Mouse (Mus musculus): ENCODE data around the gene Xpot.
A peak's percentile ranks its signal among the peaks of the same experiment; 100 is the strongest.

The Xpot gene

GRCm38 (mm10) chr10:121622431-121622830 lies 3.7 kb downstream of the Xpot start:
- DNase-seq (ENCODE audit: low spot score): no peak

GRCm38 (mm10) chr10:121615935-121616334 lies 10.2 kb downstream of the Xpot start:
- DNase-seq (ENCODE audit: low spot score): peak; percentile 66

DNA sequence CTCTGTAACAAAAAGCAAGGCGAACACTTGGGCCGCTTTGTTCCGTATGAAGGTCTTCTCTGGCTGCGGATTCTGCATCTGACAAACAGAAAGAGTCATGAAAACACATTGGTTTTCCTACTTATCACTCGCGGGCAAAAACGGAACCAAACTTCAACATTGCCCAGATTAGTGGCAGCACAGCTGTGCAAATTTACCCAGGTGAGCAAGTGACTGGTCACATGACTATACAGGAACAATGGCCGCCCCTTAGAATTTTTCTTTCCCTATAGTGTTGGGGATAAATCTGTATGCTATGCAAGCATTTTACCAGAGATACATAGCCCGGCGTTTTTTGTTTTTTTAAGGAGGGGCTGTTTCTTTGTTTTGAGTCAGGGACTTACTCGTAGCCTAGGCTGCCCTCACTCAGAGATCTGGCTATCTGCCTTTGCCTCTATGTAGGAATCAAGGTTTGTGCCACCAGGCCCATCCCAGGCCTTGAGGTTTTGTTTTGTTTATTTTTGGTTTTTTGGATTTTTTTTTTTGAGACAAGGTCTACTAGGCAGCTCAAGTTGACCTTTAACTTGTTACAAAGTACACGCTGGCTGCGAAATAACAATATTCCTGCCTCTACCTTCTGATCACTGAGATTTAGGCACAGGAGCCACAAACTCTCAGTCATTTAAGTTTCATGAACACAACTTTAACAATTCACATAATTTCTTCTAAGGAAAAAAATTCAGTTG lies 10.8 kb downstream of the Xpot start:
- peak; percentile 28 for DNase-seq (ENCODE audit: low spot score)

DNA sequence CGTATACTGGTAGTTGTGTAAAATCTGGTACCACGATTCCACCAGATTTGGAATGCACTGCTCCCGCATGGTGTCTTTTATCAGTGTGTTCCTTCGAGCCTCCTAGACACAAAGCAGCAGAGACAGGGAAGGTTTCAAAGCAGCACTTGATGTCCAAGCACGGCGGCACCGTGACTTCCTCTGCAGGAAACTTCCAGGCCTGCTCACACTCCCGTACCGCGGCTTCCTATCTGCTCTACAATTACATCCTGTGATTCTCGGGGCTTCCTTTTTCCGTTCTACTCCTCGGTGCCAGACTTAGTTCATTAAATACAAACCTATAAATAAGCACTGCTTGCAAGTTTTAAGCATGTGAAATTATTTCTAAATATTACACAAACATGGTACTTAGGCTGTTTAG lies 12.6 kb downstream of the Xpot start:
- no peak for DNase-seq (ENCODE audit: low spot score)

DNA sequence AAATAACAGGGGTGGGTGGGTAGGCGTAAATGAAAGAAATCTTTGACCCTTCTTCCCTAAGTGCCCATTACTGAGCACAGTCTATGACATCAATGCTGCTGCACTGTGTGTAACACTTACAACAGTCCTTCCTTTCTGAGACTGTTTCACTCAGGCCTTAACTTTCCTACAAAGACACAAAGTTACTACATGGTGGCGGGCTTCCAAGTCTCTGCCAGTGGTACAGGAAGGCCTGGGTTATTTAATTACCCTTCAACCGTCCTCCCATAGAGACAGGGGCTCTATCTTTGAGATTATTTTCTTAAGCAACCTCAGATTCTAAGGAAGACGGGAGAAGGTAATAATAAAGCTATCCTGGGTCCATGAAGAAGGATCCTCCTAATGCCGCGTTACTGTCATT lies 13.7 kb downstream of the Xpot start:
- DNase-seq (ENCODE audit: low spot score): no peak

GRCm38 (mm10) chr10:121611587-121611986 lies 14.5 kb downstream of the Xpot start:
- no peak for DNase-seq (ENCODE audit: low spot score)

DNA sequence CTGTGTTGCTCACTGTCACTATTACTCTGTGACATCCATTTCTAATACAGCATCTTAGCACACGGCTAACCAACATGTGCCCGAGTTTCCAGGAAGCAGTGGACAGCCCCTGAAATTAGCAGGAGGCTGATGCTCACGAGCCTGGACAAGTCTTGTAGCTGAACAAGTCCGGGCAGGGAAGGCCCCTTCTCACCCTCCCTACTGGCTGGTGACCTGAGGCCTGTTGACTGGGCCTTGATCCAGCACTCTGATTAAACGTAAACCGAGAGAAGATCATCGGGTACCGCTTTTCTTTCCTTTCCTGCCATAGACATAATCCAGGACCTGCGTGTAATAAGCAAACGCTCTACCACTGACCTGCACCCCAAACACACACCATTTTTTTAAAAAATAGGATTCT lies 18.0 kb downstream of the Xpot start:
- no peak for DNase-seq (ENCODE audit: low spot score)

- DNase-seq (ENCODE audit: low spot score): no peak
These were observed 21.3 kb downstream of the Xpot start for GRCm38 (mm10) chr10:121604632-121605344.

DNA sequence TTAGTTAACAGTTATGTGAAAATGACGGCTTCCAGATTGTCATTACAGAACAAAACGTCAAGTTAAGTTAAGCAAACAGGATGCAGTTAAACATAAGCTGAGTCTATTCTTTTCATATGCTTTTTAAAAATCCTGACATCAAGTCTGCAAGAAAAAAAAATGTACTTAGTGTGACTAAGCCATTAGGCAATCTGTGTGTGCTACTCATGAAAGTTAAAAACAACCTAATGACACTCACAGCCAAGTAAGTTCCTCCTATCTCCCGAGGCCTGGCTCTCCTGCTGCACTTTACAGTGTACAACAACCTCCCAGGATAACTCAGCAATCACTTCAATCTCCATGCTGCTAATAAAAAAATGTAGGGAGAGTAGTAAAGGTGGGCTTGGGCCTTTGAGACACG lies 22.6 kb downstream of the Xpot start:
- no peak for DNase-seq (ENCODE audit: low spot score)

DNA sequence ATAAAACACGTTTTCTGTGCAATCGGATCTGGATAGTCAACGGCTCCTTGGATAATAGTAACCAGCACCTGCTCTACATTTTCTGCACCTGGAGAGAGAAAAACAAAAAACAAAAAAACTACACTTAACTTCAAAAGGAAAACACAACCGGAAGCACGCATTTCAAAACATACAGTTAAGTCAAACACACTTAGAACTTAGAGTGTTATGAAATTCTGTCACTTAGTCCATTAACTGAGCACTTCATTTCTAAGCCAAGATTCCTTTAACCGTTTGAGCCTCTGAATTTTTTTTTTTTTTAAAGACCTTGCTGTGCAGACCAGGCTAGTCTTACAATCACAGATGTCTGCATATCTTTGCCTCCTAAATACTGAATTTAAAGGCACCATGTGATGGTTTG lies 24.9 kb downstream of the Xpot start:
- DNase-seq (ENCODE audit: low spot score): no peak

GRCm38 (mm10) chr10:121596580-121596979 lies 29.6 kb downstream of the Xpot start:
- DNase-seq (ENCODE audit: low spot score): no peak

- no peak for DNase-seq (ENCODE audit: low spot score)
These were observed 35.0 kb downstream of the Xpot start for GRCm38 (mm10) chr10:121591106-121591505.

- no peak for DNase-seq (ENCODE audit: low spot score)
These were observed 38.7 kb downstream of the Xpot start for GRCm38 (mm10) chr10:121587371-121587840.

DNA sequence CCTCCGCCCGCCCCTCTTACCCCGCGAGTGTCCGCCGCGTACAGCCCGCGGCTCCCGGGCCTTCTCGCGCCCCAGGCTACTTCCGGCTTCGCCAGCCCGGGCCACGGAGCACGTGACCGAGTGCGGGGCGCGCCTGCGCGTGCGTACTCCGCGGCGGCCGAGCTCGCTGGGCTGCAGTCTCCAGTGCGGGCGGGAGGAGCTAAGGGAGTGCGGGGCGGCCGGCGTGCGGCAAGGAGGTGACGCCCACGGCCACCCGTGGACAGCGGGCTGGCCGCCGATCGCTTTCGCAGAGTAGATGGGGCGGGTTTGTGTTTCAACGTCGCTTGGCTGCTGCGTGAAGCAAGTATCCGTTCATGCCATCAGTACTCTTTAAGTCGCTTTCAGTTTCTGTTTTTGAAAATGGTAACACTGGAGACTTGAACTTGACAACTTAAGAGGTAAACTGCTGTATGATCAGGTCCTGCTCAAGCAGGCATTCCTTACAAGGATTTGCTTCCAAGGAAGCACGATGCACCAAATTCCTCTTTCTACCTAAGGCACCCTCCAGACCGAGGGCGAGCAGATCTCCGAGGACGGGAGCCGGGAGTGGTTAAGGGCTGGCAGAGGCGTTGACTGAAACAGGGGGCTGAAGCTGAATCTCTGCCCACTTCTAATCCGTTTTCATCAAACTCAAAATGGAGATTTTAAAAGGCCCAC lies 39.3 kb downstream of the Xpot start, which contains the start of gene Tbk1:
Gene Tbk1, minus strand, starts transcription at position 113 of the 696 bp plus-strand sequence.
- peak; percentile 91 for DNase-seq (ENCODE audit: low spot score)

- DNase-seq (ENCODE audit: low spot score): no peak
These were observed 40.1 kb downstream of the Xpot start for GRCm38 (mm10) chr10:121585791-121586642.

GRCm38 (mm10) chr10:121585056-121585790 lies 40.9 kb downstream of the Xpot start:
- no peak for DNase-seq (ENCODE audit: low spot score)

DNA sequence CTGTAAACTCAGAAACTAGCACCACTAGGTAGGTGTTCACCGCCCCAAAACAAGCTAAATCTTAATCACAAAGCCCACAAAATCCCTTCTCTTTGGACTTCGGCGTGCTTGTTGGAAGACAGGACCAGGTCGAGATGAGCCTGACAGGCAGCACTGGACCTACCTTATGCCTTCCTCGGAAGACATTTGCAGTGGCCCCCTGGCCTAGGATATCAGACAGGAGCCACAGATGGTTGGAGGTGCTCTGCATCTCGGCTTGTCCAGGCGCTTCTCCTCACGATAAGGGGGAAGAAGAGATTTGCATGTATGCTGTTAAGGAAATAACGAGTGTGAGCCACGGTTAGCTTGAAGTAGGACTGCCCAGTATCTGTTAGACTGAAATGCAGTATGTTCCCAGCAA lies 42.1 kb downstream of the Xpot start:
- no peak for DNase-seq (ENCODE audit: low spot score)

DNA sequence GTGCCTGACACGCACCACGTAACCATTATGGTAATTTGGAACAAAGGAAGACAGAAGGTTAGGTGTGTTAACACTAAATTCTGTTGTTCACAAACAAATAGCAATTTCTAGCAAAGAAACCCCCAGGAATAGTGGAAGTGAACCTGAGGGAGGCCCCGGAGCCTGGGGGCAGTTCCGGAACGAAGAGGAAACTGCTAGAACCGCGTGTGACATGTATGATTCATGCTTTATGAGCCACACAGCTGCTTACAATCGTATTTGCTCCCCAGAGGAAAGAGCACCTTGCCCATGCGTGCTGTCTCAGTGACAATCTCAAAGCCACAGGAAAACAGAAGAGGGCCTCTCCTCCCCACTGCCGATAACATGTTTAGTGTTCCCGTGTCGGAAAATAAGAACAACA lies 43.1 kb downstream of the Xpot start:
- no peak for DNase-seq (ENCODE audit: low spot score)

DNA sequence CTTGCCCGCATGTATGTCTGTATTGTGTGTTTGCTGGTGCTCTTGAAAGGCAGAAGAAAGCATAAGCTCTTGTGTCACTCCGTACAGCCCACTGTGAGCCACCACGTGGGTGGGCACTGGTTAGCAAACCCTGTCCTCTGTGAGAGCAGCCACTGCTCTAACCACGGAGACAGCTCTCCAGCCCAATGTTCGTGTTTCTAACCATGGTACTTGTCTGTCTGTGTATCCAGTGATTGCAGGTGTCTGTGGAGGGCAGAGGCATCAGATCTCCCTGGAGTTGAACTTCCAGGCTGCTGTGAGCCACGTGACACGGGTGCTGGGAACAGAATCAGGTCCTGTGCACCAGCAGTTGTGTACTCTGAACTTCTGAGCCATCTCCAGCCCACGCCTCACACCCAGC lies 43.8 kb downstream of the Xpot start:
- no peak for DNase-seq (ENCODE audit: low spot score)

- no peak for DNase-seq (ENCODE audit: low spot score)
These were observed 44.7 kb downstream of the Xpot start for GRCm38 (mm10) chr10:121581405-121581804.

DNA sequence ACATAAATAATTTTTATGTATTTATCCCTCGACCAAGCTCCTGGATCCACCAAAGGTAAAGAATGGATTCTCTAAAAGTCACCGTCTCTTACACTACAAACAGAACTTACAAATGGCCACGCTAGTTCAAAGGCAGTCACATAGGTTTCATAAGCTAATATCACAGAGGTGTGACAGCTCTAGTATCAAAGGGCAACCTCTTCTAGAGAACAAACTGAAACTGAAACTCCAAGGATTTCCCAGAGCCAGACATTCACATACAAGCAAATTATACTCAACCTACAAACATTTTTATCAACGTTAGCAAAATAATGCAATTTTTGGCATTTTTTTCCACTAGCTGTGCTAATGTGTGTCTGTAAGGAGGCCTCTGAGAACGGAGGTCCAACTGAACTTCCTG lies 45.8 kb downstream of the Xpot start:
- DNase-seq (ENCODE audit: low spot score): no peak
